Comparison of ENCODE assay signal across 9 mouse cellular contexts in genomic region chr8:3277266-3277665, GRCm38 (mm10). TPM values are rescaled to one million over a fixed set of nuclear protein-coding genes. Genes with fewer than 3 reads are reported as not detected.
DNase-seq lines count a peak whose midpoint lies in the region; ATAC-seq and TF ChIP-seq lines count a peak whose summit lies in the region.
"Had no signal": no experiment of that assay in that cellular context is flagged by ENCODE, and none has a peak within 500 bp of the region (broad histone marks: within the 10 kb centered on the region; RNA-seq: fewer than 3 reads in every experiment).

No protein-coding gene starts in this region.

- 97% methylated on average over 9 of the region's 9 CpGs for WGBS in forebrain, embryonic 10.5 days
- WGBS in forebrain, embryonic 11.5 days = 95% methylated on average over 9 of the region's 9 CpGs
- WGBS in lung, postnatal 0 days = 92% methylated on average over 9 of the region's 9 CpGs
- WGBS in liver, embryonic 13.5 days (ENCODE audit: insufficient replicate concordance) = 89% methylated on average over 9 of the region's 9 CpGs

- peaks cover 26% of the 10 kb centered on the region for H3K4me1 ChIP-seq in forebrain, embryonic 10.5 days
- H3K4me1 ChIP-seq in forebrain, embryonic 11.5 days (replicated peaks; ENCODE audit: control insufficient read depth, insufficient read depth, low read length) = no peaks in the 10 kb centered on the region
- H3K4me1 ChIP-seq in lung, postnatal 0 days (ENCODE audit: insufficient read depth, low read depth, low read length) = peaks cover 21% of the 10 kb centered on the region; the same call in 1 of the 2 replicates
- H3K4me1 ChIP-seq in liver, embryonic 13.5 days (replicated peaks) = peaks cover 56% of the 10 kb centered on the region

- 0 out of 2 replicates have a peak overlapping the region, but pooled peaks have one; percentile 85 for H3K4me3 ChIP-seq in forebrain, embryonic 10.5 days
- no peak overlapping the region for H3K4me3 ChIP-seq in forebrain, embryonic 11.5 days (ENCODE audit: low read depth, low read length)
- no peak overlapping the region for H3K4me3 ChIP-seq in lung, postnatal 0 days (ENCODE audit: low read depth, low read length)
- H3K4me3 ChIP-seq in liver, embryonic 13.5 days (replicated peaks) = peak overlapping the region; percentile 95

- ATAC-seq in forebrain, embryonic 11.5 days (replicated peaks; ENCODE audit: low FRiP score) = no peak
- no peak for ATAC-seq in lung, postnatal 0 days
- no peak for ATAC-seq in liver, embryonic 13.5 days (ENCODE audit: low read depth)
- no peak for ATAC-seq in frontal cortex, adult (ENCODE audit: low TSS enrichment)
- ATAC-seq in megakaryocyte progenitor cell, adult 5-6 weeks (replicated peaks; ENCODE audit: poor library complexity) = no peak

- H3K27ac ChIP-seq in forebrain, embryonic 10.5 days = no peak overlapping the region
- no peak overlapping the region for H3K27ac ChIP-seq in forebrain, embryonic 11.5 days (ENCODE audit: low read depth, low read length)
- H3K27ac ChIP-seq in lung, postnatal 0 days (ENCODE audit: low read length) = no peak overlapping the region
- H3K27ac ChIP-seq in liver, embryonic 13.5 days = no peak overlapping the region

- TF ChIP-seq EP300 in lung, postnatal 0 days (IDR thresholded peaks at IDR 0.05) = no peak

- peaks cover 15% of the 10 kb centered on the region for H3K36me3 ChIP-seq in forebrain, embryonic 10.5 days (replicated peaks)
- no peaks in the 10 kb centered on the region for H3K36me3 ChIP-seq in forebrain, embryonic 11.5 days (ENCODE audit: control insufficient read depth, insufficient read depth, low read length)
- H3K36me3 ChIP-seq in lung, postnatal 0 days (ENCODE audit: insufficient read depth, low read length) = no peaks in the 10 kb centered on the region
- H3K36me3 ChIP-seq in liver, embryonic 13.5 days = peaks cover 6% of the 10 kb centered on the region; the same call in 1 of the 2 replicates

- peaks cover 9% of the 10 kb centered on the region; the same call in 1 of the 2 replicates for H3K27me3 ChIP-seq in forebrain, embryonic 10.5 days (ENCODE audit: poor library complexity, severe bottlenecking)
- no peaks in the 10 kb centered on the region for H3K27me3 ChIP-seq in forebrain, embryonic 11.5 days (ENCODE audit: control insufficient read depth, insufficient read depth, low read length)
- no peaks in the 10 kb centered on the region for H3K27me3 ChIP-seq in lung, postnatal 0 days (replicated peaks; ENCODE audit: insufficient read depth, low read length)
- H3K27me3 ChIP-seq in liver, embryonic 13.5 days = no peaks in the 10 kb centered on the region

- no peak overlapping the region for H3K4me2 ChIP-seq in forebrain, embryonic 11.5 days (ENCODE audit: low read depth, low read length, severe bottlenecking)
- peak overlapping the region; percentile 92 for H3K4me2 ChIP-seq in lung, postnatal 0 days (replicated peaks; ENCODE audit: low read depth, low read length)
- H3K4me2 ChIP-seq in liver, embryonic 13.5 days = peak overlapping the region; percentile 89

- H3K9ac ChIP-seq in forebrain, embryonic 11.5 days (ENCODE audit: low read length) = no peak overlapping the region
- H3K9ac ChIP-seq in lung, postnatal 0 days (replicated peaks; ENCODE audit: low read depth) = no peak overlapping the region; the same call in 1 of the 2 replicates
- 0 out of 2 replicates have a peak overlapping the region, but pooled peaks have one; percentile 96 for H3K9ac ChIP-seq in liver, embryonic 13.5 days

- no peak for TF ChIP-seq CTCF in lung, postnatal 0 days (IDR thresholded peaks at IDR 0.05)

- H3K9me3 ChIP-seq in forebrain, embryonic 10.5 days = no peaks in the 10 kb centered on the region
- H3K9me3 ChIP-seq in forebrain, embryonic 11.5 days (ENCODE audit: control insufficient read depth, low read length) = no peaks in the 10 kb centered on the region
- no peaks in the 10 kb centered on the region for H3K9me3 ChIP-seq in lung, postnatal 0 days (ENCODE audit: low read length)
- no peaks in the 10 kb centered on the region for H3K9me3 ChIP-seq in liver, embryonic 13.5 days (replicated peaks)

- no peak for DNase-seq in forebrain, embryonic 10.5 days (ENCODE audit: extremely low spot score, low spot score)
- DNase-seq in forebrain, embryonic 11.5 days (ENCODE audit: low spot score) = no peak
- no peak for DNase-seq in lung, postnatal 0 days (ENCODE audit: low spot score)
- DNase-seq in lung, postnatal 10 days = no peak
- no peak for DNase-seq in liver, embryonic 13.5 days
- no peak for DNase-seq in thymus, postnatal 10 days (ENCODE audit: low spot score in 2 of 2)
- DNase-seq: kidney, adult 2 months had no signal

RNA-seq across cellular contexts. Expression of gene Insr, which starts 2.2 kb away (rescaled TPM):
- polyA plus RNA-seq in forebrain, embryonic 10.5 days (2016; fragmentation: Nextera tagmentation; extraction: Ambion mirVana) = 23.2 and 26.4 TPM in 2 replicates
- 40.3 and 46.2 TPM in 2 replicates for polyA plus RNA-seq in forebrain, embryonic 11.5 days (2014; fragmentation: Nextera tagmentation; extraction: Ambion mirVana)
- 27.1 and 31.1 TPM in 2 replicates for polyA plus RNA-seq in lung, postnatal 0 days (2015; fragmentation: Nextera tagmentation; extraction: Ambion mirVana)
- polyA plus RNA-seq in liver, embryonic 13.5 days (2015; fragmentation: Nextera tagmentation; extraction: Ambion mirVana) = 12.8 and 13.2 TPM in 2 replicates
- total RNA-seq in megakaryocyte progenitor cell, adult 5-6 weeks (2015) = 15.9 and 21.0 TPM in 2 replicates
- total RNA-seq in megakaryocyte progenitor cell, adult 5-6 weeks (2017) = 9.7 and 10.3 TPM in 2 replicates

Comparison
In these comparisons a context has a peak if more than half of its experiments do, and no peak if none do; other contexts are left out.
1. H3K4me3 ChIP-seq: peak in forebrain, embryonic 10.5 days (single experiment) and liver, embryonic 13.5 days (single experiment); none in forebrain, embryonic 11.5 days (single experiment) and lung, postnatal 0 days (single experiment).